Mouse (Mus musculus) stomach, embryonic 15.5 days (tissue): Measurements from ENCODE around the gene Rpe. TPM values are rescaled to one million over a fixed set of nuclear protein-coding genes. Genes with fewer than 3 reads are reported as not detected.

ENCODE experiments used
- ATAC-seq: fragments of 200-750 bp; cut with Nextera tagmentation; 2 replicates; pipeline ENCODE4 v1.8.0; 2017; ENCODE audit warnings: low read depth, moderate number of reproducible peaks, moderate TSS enrichment; ENCODE audit not compliant: insufficient read depth, low FRiP score
- H3K27ac ChIP-seq: fragments of 300-500 bp; sonication (generic); 2 replicates; pipeline ENCODE4 v1.5.1; 2015; ENCODE audit warnings: mild to moderate bottlenecking, inconsistent platforms
- H3K27me3 ChIP-seq: fragments of 300-500 bp; sonication (generic); replicated peaks from 2 replicates; pipeline ENCODE4 v1.6.1; 2015; ENCODE audit warnings: inconsistent platforms
- H3K36me3 ChIP-seq: fragments of 300-500 bp; sonication (generic); 2 replicates; pipeline ENCODE4 v1.6.1; 2015; ENCODE audit warnings: inconsistent platforms
- H3K4me1 ChIP-seq: fragments of 300-500 bp; sonication (generic); 2 replicates; pipeline ENCODE4 v1.6.1; 2015; ENCODE audit warnings: inconsistent platforms
- H3K4me2 ChIP-seq: fragments of 300-500 bp; sonication (generic); 2 replicates; pipeline ENCODE4 v1.6.1; 2015; ENCODE audit warnings: mild to moderate bottlenecking, inconsistent platforms
- H3K4me3 ChIP-seq: fragments of 300-500 bp; sonication (generic); replicated peaks from 2 replicates; pipeline ENCODE4 v1.5.1; 2015; ENCODE audit warnings: inconsistent platforms
- H3K9ac ChIP-seq: fragments of 300-500 bp; sonication (generic); 2 replicates; pipeline ENCODE4 v1.6.1; 2015; ENCODE audit warnings: inconsistent platforms
- H3K9me3 ChIP-seq: fragments of 300-500 bp; sonication (generic); 2 replicates; pipeline ENCODE4 v1.6.1; 2016; ENCODE audit warnings: inconsistent platforms
- WGBS: fragments of 180-500 bp; shearing (Covaris S2); methylation state at CpG from one replicate; pipeline ENCODE4 v1.1.7; 2015; 5-methylcytosine and 5-hydroxymethylcytosine counted together
- polyA plus RNA-seq: library from polyadenylated mRNA; unstranded; fragments of >200 nt; fragmentation: Nextera tagmentation; extraction: Ambion mirVana; gene quantifications from 2 replicates; pipeline ENCODE4 v1.2.1, GENCODE M21; 2015

The Rpe gene
- polyA plus RNA-seq: 51.5 and 58.4 TPM in 2 replicates

DNA sequence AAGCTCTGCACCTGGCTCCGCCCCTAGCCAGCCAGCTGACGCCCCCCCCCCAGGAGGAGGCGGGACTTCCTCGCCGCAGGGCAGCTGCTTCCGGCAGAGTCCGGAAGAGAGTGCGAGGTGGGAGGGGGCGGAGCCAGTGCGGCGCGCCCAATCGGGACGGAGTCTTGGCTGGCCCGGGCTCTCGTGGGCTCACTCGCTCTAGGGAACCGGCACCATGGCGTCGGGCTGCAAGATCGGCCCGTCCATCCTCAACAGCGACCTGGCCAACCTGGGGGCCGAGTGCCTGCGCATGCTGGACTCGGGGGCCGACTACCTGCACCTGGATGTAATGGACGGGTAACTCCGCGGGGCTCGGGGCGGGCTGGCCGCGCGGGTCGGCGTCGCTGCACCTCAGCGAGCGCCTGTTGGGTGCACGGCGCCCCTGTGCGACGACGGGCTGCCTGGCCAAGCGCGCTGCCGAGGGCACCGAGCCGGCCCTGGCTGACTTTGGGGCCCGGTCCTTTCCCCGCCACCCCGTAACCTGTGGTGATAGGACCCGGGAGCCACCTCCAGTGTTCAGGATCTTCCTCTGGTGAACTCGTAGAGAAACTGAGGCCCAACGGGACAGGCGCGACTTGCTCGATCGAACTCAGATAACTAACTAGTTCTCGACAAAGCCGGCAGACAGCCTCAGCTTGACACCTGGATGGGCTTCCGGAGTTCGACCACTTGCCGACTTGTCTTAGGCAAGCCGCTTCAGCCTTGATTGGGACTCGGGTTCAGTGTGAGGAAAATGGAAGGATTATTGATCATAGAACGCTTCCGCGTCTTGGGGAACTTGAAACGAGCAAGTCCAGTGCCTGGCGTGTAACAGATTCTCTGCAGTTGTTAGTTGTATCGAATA is at the start of gene Rpe:
Gene Rpe, plus strand, starts transcription at position 139 of the 883 bp plus-strand sequence.
- H3K27ac ChIP-seq: peak within 1 kb of the TSS; percentile 80
- WGBS: under 1% methylated on average over 73 of the region's 73 CpGs

DNA sequence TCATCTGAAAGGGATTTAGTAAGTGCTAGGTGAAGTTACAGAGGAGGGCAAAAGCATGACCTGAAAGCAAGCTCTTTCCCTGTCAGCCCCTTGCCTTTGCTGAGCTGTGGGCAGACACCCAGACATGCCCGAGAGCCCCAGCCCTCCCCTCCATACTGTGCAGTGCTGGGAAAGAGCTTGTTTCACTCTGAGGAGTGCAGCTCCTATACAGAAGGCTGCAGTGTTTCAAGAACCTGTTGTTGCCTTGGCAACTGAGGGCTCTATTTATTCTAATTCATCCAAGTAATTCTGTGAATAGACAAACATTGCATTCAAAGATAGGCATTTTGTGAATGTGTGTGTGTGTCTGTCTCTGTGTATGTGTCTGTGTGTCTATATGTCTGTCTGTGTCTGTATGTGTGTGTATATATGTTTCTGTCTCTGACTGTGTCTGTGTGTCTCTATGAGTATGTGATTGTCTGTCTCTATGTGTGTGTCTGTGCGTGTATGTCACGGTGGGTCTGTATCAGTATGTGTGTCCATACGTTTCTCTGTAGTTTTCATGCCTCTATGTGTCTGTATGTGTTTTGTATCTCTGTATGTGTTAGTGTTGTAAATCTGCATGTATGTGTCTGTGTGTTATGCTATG is 45.4 kb upstream of the Rpe start:
- Histone ChIP-seq H3K9ac (no peak overlapping the region), H3K4me3 (no peak overlapping the region), H3K4me1 (no peaks in the 10 kb centered on the region), H3K27me3 (no peaks in the 10 kb centered on the region), H3K4me2 (no peak overlapping the region), H3K9me3 (no peaks in the 10 kb centered on the region), H3K27ac (no peak overlapping the region), H3K36me3 (no peaks in the 10 kb centered on the region)
- ATAC-seq: no peak
- WGBS: 54% methylated on average over 4 of the region's 4 CpGs

More for the DNA sequence above, at the start of gene Rpe:
- Histone ChIP-seq H3K9me3 (no peaks in the 10 kb centered on the region), H3K36me3 (no peaks in the 10 kb centered on the region), H3K4me3 (peak within 1 kb of the TSS; percentile 79), H3K4me2 (peak within 1 kb of the TSS; percentile 55), H3K27me3 (no peaks in the 10 kb centered on the region), H3K9ac (peak within 1 kb of the TSS; percentile 81), H3K4me1 (peaks cover 4% of the 10 kb centered on the region; the same call in 1 of the 2 replicates)
- ATAC-seq: peak; percentile 100

DNA sequence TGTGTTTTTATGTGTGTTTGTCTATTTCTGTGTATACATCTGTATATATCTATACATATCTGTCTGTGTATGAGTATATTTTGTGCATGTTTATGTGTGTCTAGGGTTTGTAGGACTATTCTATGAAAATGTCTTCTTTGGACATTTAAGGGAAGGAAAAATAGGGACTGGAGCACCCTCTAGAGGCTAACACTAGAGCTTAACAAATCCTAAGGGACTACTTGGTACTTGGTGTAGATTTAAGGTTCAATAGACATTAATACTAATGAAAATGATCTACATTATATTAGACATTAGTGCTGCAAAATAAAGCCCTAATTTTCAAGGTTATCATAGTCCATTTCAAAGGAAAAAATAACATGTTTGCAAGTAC is 44.9 kb upstream of the Rpe start:
- H3K4me3 ChIP-seq: no peak overlapping the region
- no peaks in the 10 kb centered on the region for H3K9me3 ChIP-seq
- no peak for ATAC-seq
- H3K27me3 ChIP-seq: no peaks in the 10 kb centered on the region
- no peak overlapping the region for H3K4me2 ChIP-seq
- H3K27ac ChIP-seq: no peak overlapping the region
- H3K4me1 ChIP-seq: no peaks in the 10 kb centered on the region
- H3K9ac ChIP-seq: no peak overlapping the region
- no peaks in the 10 kb centered on the region for H3K36me3 ChIP-seq

DNA sequence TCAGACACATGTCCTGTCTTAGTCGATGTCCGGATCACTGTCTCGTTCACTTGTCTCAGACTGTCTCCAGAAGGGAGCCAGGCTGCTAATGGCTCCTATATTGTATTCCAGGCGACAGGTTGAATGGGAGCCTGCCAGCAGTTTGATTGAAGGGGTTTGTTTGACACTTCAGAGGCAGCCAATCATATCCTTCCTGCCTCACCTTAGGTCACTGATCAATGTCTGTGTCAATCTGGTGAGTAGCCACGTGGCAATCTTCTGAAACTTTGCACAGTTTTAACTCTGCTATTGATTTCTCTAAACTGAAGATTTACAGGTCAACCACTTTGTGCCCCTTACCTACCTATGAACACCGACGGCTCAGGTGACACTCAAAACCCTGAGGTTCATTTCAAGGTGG is 29.2 kb upstream of the Rpe start:
- Histone ChIP-seq H3K9me3 (no peaks in the 10 kb centered on the region), H3K27ac (no peak overlapping the region), H3K4me3 (no peak overlapping the region), H3K4me1 (no peaks in the 10 kb centered on the region), H3K9ac (no peak overlapping the region), H3K36me3 (no peaks in the 10 kb centered on the region), H3K27me3 (no peaks in the 10 kb centered on the region), H3K4me2 (no peak overlapping the region)
- ATAC-seq: no peak
- WGBS: 47% methylated on average over 7 of the region's 7 CpGs

DNA sequence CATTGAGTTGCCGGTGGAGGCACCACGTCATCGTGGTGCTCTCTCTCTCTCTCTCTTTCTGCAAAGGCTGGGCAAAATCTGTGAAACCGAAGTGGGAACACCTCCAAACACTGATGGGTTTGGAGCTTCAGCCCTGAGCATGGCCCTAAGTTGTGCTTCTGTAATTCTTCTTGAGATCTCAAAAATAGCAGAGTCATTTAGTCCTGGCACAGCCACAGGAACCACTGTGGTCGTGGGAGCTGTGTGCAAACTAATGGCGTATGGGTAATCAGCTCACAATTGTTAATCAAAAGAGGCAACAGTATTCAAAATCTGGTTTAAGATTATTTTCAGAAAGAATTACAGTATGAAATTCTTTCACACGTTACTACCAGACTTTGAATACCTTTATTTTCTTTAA is 27.8 kb upstream of the Rpe start:
- no peak overlapping the region for H3K9ac ChIP-seq
- H3K4me1 ChIP-seq: no peaks in the 10 kb centered on the region
- ATAC-seq: no peak
- no peak overlapping the region for H3K27ac ChIP-seq
- H3K9me3 ChIP-seq: no peaks in the 10 kb centered on the region
- no peak overlapping the region for H3K4me3 ChIP-seq
- H3K4me2 ChIP-seq: no peak overlapping the region
- H3K36me3 ChIP-seq: no peaks in the 10 kb centered on the region
- WGBS: 85% methylated on average over 7 of the region's 7 CpGs
- no peaks in the 10 kb centered on the region for H3K27me3 ChIP-seq

DNA sequence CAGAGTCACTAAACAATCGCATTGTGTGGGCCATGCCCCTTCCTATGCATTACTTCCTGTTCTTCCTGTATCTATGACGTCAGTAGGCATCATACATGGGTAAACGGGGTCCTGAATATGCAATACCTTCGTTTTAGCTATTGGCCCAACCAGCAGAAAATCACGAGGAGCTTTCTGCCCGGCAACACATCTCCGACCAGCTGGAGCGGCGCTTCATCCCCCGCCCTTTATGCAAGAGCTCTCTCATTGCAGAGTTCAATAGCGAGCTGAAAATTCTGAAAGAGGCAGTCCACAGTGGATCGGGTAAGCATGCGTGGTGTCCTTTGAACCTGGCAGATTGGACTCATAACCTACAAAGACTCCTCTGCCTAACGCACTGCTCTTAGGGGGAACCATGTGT is 22.7 kb upstream of the Rpe start:
- Histone ChIP-seq H3K27me3 (no peaks in the 10 kb centered on the region), H3K4me1 (no peaks in the 10 kb centered on the region), H3K9ac (no peak overlapping the region), H3K27ac (no peak overlapping the region), H3K9me3 (no peaks in the 10 kb centered on the region), H3K36me3 (no peaks in the 10 kb centered on the region), H3K4me2 (no peak overlapping the region), H3K4me3 (no peak overlapping the region)
- ATAC-seq: no peak
- WGBS: 78% methylated on average over 14 of the region's 14 CpGs

DNA sequence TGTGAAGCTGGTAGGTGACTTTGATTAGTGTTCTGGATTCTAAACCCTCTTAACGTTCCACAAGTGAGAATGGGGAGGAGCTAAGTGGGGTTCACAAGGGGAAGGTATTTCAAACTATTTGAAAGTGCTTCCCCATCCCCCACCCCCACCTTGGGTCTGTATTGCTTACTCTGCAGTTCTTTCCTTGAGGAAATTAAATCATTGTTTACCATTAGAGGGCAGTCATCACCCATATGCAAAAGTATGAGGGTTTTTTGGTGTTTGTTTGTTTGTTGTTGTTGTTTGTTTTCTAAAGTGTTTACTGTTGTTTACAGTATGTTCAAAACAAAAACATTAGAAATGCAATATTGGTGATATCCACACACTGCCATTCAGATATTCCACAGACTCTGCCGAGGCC is 22.0 kb upstream of the Rpe start:
- Histone ChIP-seq H3K9ac (no peak overlapping the region), H3K4me2 (no peak overlapping the region), H3K4me3 (no peak overlapping the region), H3K27ac (no peak overlapping the region), H3K27me3 (no peaks in the 10 kb centered on the region), H3K9me3 (no peaks in the 10 kb centered on the region), H3K36me3 (no peaks in the 10 kb centered on the region), H3K4me1 (no peaks in the 10 kb centered on the region)
- 39% methylated on average over 2 of the region's 2 CpGs for WGBS
- ATAC-seq: no peak

DNA sequence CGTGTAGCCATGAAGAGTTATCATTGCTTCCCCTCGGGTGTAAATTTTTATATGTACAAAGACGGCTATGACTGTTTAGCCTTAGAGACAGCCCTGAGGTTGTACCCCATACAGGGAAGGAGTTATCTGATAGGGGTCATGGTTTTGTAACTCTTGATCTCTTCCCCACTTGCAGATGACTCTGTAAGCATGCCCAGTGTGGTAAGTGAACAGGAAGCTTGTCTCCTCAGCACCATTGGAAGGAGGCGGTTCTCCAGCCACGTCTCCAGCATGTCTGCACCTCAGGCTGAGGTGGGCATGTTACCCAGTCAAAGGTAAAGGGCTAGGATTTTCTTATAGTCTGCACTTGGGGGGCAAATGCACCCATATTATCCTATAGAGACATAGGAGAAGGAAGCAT is 17.7 kb upstream of the Rpe start:
- H3K4me3 ChIP-seq: no peak overlapping the region
- H3K4me2 ChIP-seq: no peak overlapping the region
- WGBS: 75% methylated on average over 5 of the region's 5 CpGs
- H3K9ac ChIP-seq: no peak overlapping the region
- ATAC-seq: no peak
- H3K27me3 ChIP-seq: no peaks in the 10 kb centered on the region
- no peaks in the 10 kb centered on the region for H3K9me3 ChIP-seq
- H3K4me1 ChIP-seq: no peaks in the 10 kb centered on the region
- H3K27ac ChIP-seq: no peak overlapping the region
- no peaks in the 10 kb centered on the region for H3K36me3 ChIP-seq

DNA sequence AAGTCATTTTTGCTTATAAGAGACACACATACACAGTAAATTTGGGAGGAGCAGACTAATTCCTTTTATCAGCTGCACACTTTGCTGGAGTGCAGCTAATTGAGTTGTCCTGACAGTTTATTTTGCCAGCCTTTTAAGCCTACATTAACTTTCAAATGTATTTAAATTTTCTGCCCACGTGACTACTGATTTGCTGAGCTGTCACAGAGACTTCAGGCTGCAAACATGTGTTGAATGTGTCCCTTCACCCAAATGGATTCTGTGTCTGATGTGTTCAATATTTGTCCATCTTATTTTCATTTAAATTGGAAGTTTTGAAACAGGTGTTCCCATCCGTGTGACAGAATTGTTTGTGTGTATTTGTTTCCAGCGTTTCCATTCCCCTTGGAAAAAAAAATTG is 8.9 kb upstream of the Rpe start:
- ATAC-seq: no peak
- H3K9me3 ChIP-seq: no peaks in the 10 kb centered on the region
- H3K27me3 ChIP-seq: no peaks in the 10 kb centered on the region
- WGBS: 62% methylated on average over 3 of the region's 3 CpGs
- H3K4me3 ChIP-seq: no peak overlapping the region
- H3K36me3 ChIP-seq: no peaks in the 10 kb centered on the region
- H3K9ac ChIP-seq: no peak overlapping the region
- no peak overlapping the region for H3K27ac ChIP-seq
- no peak overlapping the region for H3K4me2 ChIP-seq
- H3K4me1 ChIP-seq: no peaks in the 10 kb centered on the region

DNA sequence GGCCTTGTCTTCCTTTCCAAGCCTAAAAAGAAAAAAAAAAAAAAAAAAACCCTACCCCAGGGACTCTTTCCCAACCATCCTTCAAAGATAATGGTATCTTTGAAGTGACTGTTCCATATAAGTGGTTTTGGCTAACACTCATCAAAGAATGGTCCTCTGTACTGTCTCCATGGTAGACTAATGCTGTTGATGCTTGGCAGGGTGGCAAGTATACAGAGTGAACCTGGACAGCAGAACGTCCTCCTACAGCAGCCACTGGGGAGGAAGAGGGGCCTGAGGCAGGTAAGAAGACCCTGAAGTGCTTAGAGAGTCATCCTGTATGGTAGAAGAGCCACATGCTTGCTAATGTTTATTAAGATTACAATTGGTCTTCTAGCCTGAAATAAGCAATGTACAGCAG is 8.3 kb upstream of the Rpe start:
- no peak for ATAC-seq
- Histone ChIP-seq H3K4me3 (no peak overlapping the region), H3K4me1 (no peaks in the 10 kb centered on the region), H3K4me2 (no peak overlapping the region), H3K36me3 (no peaks in the 10 kb centered on the region), H3K9me3 (no peaks in the 10 kb centered on the region), H3K9ac (no peak overlapping the region), H3K27me3 (no peaks in the 10 kb centered on the region), H3K27ac (no peak overlapping the region)
- WGBS: 87% methylated on average over 1 of the region's 1 CpGs

DNA sequence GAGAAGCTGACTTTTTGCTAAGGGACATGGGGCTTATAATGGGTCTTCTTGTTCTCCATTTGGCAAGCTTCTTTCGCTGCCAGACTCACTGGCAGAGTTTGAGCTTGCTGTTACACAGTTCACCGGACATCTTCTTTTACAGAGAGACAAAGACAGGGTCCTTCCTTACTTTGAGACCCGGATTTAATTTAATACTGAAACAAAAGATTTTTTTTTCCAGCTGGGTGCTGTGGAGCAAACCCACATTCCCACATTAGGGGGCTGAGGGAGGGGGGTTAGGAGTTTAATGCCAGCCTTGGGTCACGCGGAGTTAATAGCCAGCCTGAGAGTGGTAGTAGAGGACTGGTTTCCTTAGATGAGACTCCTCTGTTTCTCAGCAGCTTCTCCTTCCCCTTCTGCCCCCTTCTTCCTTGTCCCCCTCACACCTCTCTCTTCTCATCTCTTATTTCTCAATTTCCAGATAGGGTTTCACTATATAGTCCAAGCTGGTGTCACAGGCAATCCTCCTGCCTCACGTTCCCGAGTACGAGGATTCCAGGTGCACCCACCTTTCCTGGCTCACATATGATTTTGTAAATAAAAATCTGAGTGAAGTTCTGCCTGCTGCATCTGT is 7.7 kb upstream of the Rpe start:
- no peak overlapping the region for H3K4me2 ChIP-seq
- H3K9ac ChIP-seq: no peak overlapping the region
- no peak for ATAC-seq
- no peaks in the 10 kb centered on the region for H3K9me3 ChIP-seq
- no peaks in the 10 kb centered on the region for H3K4me1 ChIP-seq
- no peaks in the 10 kb centered on the region for H3K36me3 ChIP-seq
- H3K27ac ChIP-seq: no peak overlapping the region
- H3K4me3 ChIP-seq: no peak overlapping the region
- H3K27me3 ChIP-seq: no peaks in the 10 kb centered on the region
- 80% methylated on average over 8 of the region's 8 CpGs for WGBS

DNA sequence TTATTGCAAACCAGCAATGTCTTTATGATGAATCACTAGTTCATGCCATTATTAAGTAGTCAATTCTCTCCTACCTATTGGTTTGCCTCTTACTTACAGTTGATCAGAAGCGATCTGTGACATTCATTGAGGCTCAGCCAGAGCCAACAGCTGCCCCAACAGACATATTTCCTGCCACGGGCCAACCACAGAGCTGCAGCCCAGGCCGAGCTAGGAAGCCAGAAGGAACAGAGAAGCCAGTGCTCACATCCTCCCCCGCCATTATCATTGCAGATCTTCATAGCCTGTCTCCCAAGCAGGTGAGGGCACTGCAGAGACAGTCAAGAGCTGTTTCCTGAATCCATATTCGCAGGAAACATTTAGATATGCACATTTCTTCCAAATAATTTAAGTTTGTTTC is 6.4 kb upstream of the Rpe start:
- Histone ChIP-seq H3K4me1 (no peaks in the 10 kb centered on the region), H3K9me3 (no peaks in the 10 kb centered on the region), H3K36me3 (no peaks in the 10 kb centered on the region), H3K9ac (no peak overlapping the region), H3K27me3 (no peaks in the 10 kb centered on the region), H3K4me3 (no peak overlapping the region), H3K4me2 (no peak overlapping the region), H3K27ac (no peak overlapping the region)
- WGBS: 61% methylated on average over 5 of the region's 5 CpGs
- ATAC-seq: no peak
